Mouse (Mus musculus): Measurements from ENCODE around the gene Apobec2. TPM values are rescaled to one million over a fixed set of nuclear protein-coding genes. Genes with fewer than 3 reads are reported as not detected.

Gene Apobec2
- polyA plus RNA-seq, 1 experiment from 2014 or later = 7.2 TPM

- ATAC-seq (ENCODE audit: low FRiP score, low TSS enrichment) (0 out of 2 replicates have a peak, but pooled peaks have one; percentile 12), DNase-seq (ENCODE audit: low spot score) (no peak)
- Histone ChIP-seq H3K36me3 (ENCODE audit: control insufficient read depth, insufficient read depth, low read length) (no peaks in the 10 kb centered on the region), H3K9me3 (ENCODE audit: control insufficient read depth, low read length) (no peaks in the 10 kb centered on the region), H3K4me1 (replicated peaks; ENCODE audit: control insufficient read depth, insufficient read depth) (0 out of 2 replicates have a peak, but pooled peaks cover 3% of the 10 kb centered on the region), H3K4me3 (ENCODE audit: low read depth, low read length) (peak overlapping the region; percentile 6; the same call in 1 of the 2 replicates), H3K27me3 (ENCODE audit: control insufficient read depth, insufficient read depth, low read length) (no peaks in the 10 kb centered on the region), H3K27ac (replicated peaks) (no peak overlapping the region), H3K9ac (ENCODE audit: low read length) (no peak overlapping the region), H3K4me2 (replicated peaks; ENCODE audit: low read depth) (no peak overlapping the region; the same call in 1 of the 2 replicates)
- 43% methylated on average over 7 of the region's 7 CpGs for WGBS
- no peak for TF ChIP-seq CTCF (IDR thresholded peaks at IDR 0.05; ENCODE audit: low read depth)
- no peak for TF ChIP-seq EP300 (optimal IDR thresholded peaks at IDR 0.05)
Observed at GRCm38 (mm10) chr17:48454190-48454589, 21.5 kb upstream of the Apobec2 start.

DNA sequence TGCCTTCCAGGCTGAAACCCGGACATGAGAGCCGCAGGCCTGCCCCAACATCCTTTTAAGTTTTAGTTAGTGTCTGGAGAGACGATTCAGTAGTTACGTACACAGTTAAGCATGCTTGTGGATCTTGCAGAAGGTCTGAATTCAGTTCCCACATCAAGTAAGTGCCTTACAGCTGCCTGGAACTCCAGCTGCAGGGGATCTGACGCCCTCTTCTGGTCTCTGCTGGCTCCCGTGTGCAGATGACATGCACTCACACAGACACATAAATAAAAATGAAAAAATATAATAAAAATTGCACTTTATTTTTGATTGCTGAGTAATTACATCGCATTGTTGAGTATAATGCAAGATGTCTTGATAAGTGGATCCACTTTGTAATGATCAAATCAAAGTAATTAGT is 20.8 kb upstream of the Apobec2 start:
- no peak overlapping the region for H3K4me2 ChIP-seq (replicated peaks; ENCODE audit: low read depth)

DNA sequence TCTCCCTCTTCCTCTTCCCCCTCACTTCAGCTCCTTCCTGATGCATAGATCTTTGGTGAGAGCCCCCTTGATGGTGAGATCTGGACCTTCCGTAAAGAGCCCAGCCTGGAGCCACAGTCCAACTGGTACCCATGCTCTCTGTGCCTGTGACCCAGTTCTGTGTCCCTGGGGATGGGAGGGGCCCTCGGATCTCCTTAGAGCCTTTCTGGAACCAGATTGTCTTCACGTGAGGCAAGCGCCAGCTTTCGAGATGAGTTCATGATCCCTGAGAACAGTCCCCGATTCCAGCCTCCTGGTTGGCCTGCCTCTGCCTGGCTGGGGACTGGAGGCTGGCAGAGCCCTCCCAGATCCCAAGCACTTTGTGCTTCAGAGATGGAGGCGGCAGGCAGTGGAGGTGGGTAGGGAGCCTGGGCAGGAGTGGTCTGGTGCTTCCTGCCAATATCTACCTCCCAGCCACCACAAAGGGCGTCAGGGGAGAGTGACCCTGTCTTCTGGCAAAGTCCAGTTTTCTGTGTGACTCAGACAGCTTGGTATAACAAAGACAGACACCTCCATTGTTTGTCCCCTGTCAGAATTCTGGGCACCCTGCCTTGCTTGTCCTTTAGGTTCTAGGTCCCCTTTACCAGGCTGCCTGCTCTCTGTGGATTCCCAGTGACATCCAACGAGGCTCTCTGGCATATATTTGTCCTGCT is 19.2 kb upstream of the Apobec2 start:
- H3K9ac ChIP-seq (ENCODE audit: low read length) = no peak overlapping the region
- no peaks in the 10 kb centered on the region for H3K27me3 ChIP-seq (ENCODE audit: control insufficient read depth, insufficient read depth, low read length)
- WGBS = 54% methylated on average over 9 of the region's 9 CpGs
- H3K27ac ChIP-seq (replicated peaks) = no peak overlapping the region
- H3K4me2 ChIP-seq (replicated peaks; ENCODE audit: low read depth) = no peak overlapping the region
- no peak overlapping the region for H3K4me3 ChIP-seq (ENCODE audit: low read depth, low read length)
- no peak for TF ChIP-seq EP300 (optimal IDR thresholded peaks at IDR 0.05)
- no peak for TF ChIP-seq CTCF (IDR thresholded peaks at IDR 0.05; ENCODE audit: low read depth)
- no peaks in the 10 kb centered on the region for H3K9me3 ChIP-seq (ENCODE audit: control insufficient read depth, low read length)
- DNase-seq (ENCODE audit: low spot score) (no peak), ATAC-seq (ENCODE audit: low FRiP score, low TSS enrichment) (peak; percentile 50)
- H3K36me3 ChIP-seq (ENCODE audit: control insufficient read depth, insufficient read depth, low read length) = no peaks in the 10 kb centered on the region
- H3K4me1 ChIP-seq (replicated peaks; ENCODE audit: control insufficient read depth, insufficient read depth) = 0 out of 2 replicates have a peak, but pooled peaks cover 3% of the 10 kb centered on the region

More for the DNA sequence above, 20.8 kb upstream of the Apobec2 start:
- DNase-seq (ENCODE audit: low spot score) (no peak), ATAC-seq (ENCODE audit: low FRiP score, low TSS enrichment) (no peak)
- Histone ChIP-seq H3K27ac (replicated peaks) (no peak overlapping the region), H3K27me3 (ENCODE audit: control insufficient read depth, insufficient read depth, low read length) (no peaks in the 10 kb centered on the region), H3K4me3 (ENCODE audit: low read depth, low read length) (no peak overlapping the region), H3K9ac (ENCODE audit: low read length) (no peak overlapping the region), H3K9me3 (ENCODE audit: control insufficient read depth, low read length) (no peaks in the 10 kb centered on the region), H3K36me3 (ENCODE audit: control insufficient read depth, insufficient read depth, low read length) (no peaks in the 10 kb centered on the region), H3K4me1 (replicated peaks; ENCODE audit: control insufficient read depth, insufficient read depth) (0 out of 2 replicates have a peak, but pooled peaks cover 3% of the 10 kb centered on the region)
- TF ChIP-seq EP300 (optimal IDR thresholded peaks at IDR 0.05) (no peak), CTCF (IDR thresholded peaks at IDR 0.05; ENCODE audit: low read depth) (peak; percentile 53)
- WGBS = 78% methylated on average over 7 of the region's 7 CpGs

GRCm38 (mm10) chr17:48451353-48451675 is 18.6 kb upstream of the Apobec2 start, which contains the start of gene Tspo2:
Gene Tspo2, minus strand, starts transcription at chr17:48451522.
- no peaks in the 10 kb centered on the region for H3K27me3 ChIP-seq (ENCODE audit: control insufficient read depth, insufficient read depth, low read length)
- no peak within 1 kb of the TSS for H3K4me2 ChIP-seq (replicated peaks; ENCODE audit: low read depth)
- WGBS = 44% methylated on average over 7 of the region's 7 CpGs
- H3K9me3 ChIP-seq (ENCODE audit: control insufficient read depth, low read length) = no peaks in the 10 kb centered on the region
- H3K4me3 ChIP-seq (ENCODE audit: low read depth, low read length) = no peak within 1 kb of the TSS
- H3K4me1 ChIP-seq (replicated peaks; ENCODE audit: control insufficient read depth, insufficient read depth) = 0 out of 2 replicates have a peak, but pooled peaks cover 3% of the 10 kb centered on the region
- no peak within 1 kb of the TSS for H3K9ac ChIP-seq (ENCODE audit: low read length)
- ATAC-seq (ENCODE audit: low FRiP score, low TSS enrichment) (no peak), DNase-seq (ENCODE audit: low spot score) (no peak)
- no peak within 1 kb of the TSS for H3K27ac ChIP-seq (replicated peaks)
- no peak for TF ChIP-seq CTCF (IDR thresholded peaks at IDR 0.05; ENCODE audit: low read depth)
- no peak for TF ChIP-seq EP300 (optimal IDR thresholded peaks at IDR 0.05)
- H3K36me3 ChIP-seq (ENCODE audit: control insufficient read depth, insufficient read depth, low read length) = no peaks in the 10 kb centered on the region

- Histone ChIP-seq H3K9ac (ENCODE audit: low read length) (no peak overlapping the region), H3K9me3 (ENCODE audit: control insufficient read depth, low read length) (no peaks in the 10 kb centered on the region), H3K27ac (replicated peaks) (no peak overlapping the region), H3K36me3 (ENCODE audit: control insufficient read depth, insufficient read depth, low read length) (no peaks in the 10 kb centered on the region), H3K27me3 (ENCODE audit: control insufficient read depth, insufficient read depth, low read length) (no peaks in the 10 kb centered on the region), H3K4me3 (ENCODE audit: low read depth, low read length) (no peak overlapping the region), H3K4me2 (replicated peaks; ENCODE audit: low read depth) (no peak overlapping the region), H3K4me1 (replicated peaks; ENCODE audit: control insufficient read depth, insufficient read depth) (0 out of 2 replicates have a peak, but pooled peaks cover 3% of the 10 kb centered on the region)
- ATAC-seq (ENCODE audit: low FRiP score, low TSS enrichment) = no peak
- no peak for DNase-seq (ENCODE audit: low spot score)
- TF ChIP-seq EP300 (optimal IDR thresholded peaks at IDR 0.05) (no peak), CTCF (IDR thresholded peaks at IDR 0.05; ENCODE audit: low read depth) (no peak)
- 80% methylated on average over 13 of the region's 13 CpGs for WGBS
Observed at GRCm38 (mm10) chr17:48450666-48451352, 18.1 kb upstream of the Apobec2 start.

DNA sequence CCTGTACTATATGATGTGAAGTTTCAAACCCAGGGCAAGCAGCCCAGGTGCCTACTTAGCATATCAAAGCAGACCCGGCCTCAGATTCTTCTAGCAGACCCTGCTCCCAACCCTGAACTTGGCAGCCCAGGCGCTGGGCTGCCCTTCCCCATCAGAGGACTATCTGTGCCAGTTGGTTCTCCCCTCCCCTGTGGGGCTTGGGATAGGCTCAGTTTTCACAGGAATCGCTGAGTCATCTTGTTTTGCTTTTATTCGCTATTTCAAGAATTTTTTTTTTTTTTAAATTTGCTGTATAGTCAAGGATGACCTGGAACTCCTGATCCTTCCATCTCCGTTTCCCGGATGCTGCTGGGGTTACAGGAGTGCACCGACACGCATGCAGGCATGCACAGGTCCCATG is 14.9 kb upstream of the Apobec2 start:
- H3K4me2 ChIP-seq (replicated peaks; ENCODE audit: low read depth) = no peak overlapping the region
- 74% methylated on average over 8 of the region's 8 CpGs for WGBS
- TF ChIP-seq CTCF (IDR thresholded peaks at IDR 0.05; ENCODE audit: low read depth) (no peak), EP300 (optimal IDR thresholded peaks at IDR 0.05) (no peak)
- no peaks in the 10 kb centered on the region for H3K27me3 ChIP-seq (ENCODE audit: control insufficient read depth, insufficient read depth, low read length)
- 0 out of 2 replicates have a peak, but pooled peaks cover 3% of the 10 kb centered on the region for H3K4me1 ChIP-seq (replicated peaks; ENCODE audit: control insufficient read depth, insufficient read depth)
- no peak overlapping the region for H3K27ac ChIP-seq (replicated peaks)
- no peaks in the 10 kb centered on the region for H3K36me3 ChIP-seq (ENCODE audit: control insufficient read depth, insufficient read depth, low read length)
- no peaks in the 10 kb centered on the region for H3K9me3 ChIP-seq (ENCODE audit: control insufficient read depth, low read length)
- H3K9ac ChIP-seq (ENCODE audit: low read length) = no peak overlapping the region
- DNase-seq (ENCODE audit: low spot score) (no peak), ATAC-seq (ENCODE audit: low FRiP score, low TSS enrichment) (no peak)
- H3K4me3 ChIP-seq (ENCODE audit: low read depth, low read length) = no peak overlapping the region

All from stomach, postnatal 0 days (tissue).